Mouse (Mus musculus): ENCODE results near the gene Msl3. TPM values are rescaled to one million over a fixed set of nuclear protein-coding genes. Genes with fewer than 3 reads are reported as not detected.
"Not testable (repeated sequence)": the region's sequence is repeated elsewhere in the genome, so short reads cannot be mapped to it uniquely, and the experiment has no call there.

Msl3 gene
- total RNA-seq (2021), result 10 to 100 TPM; 37.6 to 40.0 TPM
- long read RNA-seq, experiment 1, transcript Msl3-201 (13 exons, 2,399 nt), result major isoform, 10 of 34 reads
- long read RNA-seq, experiment 1, transcript Msl3-202 (12 exons, 2,316 nt), result major isoform, 10 of 34 reads
- long read RNA-seq, experiment 1, partial matches to known transcripts, result 5 of 34 reads
- long read RNA-seq, experiment 1, other reads (novel, unspliced or antisense), result 9 of 34 reads
- long read RNA-seq, experiment 2, transcript Msl3-201 (13 exons, 2,399 nt), result minor isoform, 7 of 30 reads
- long read RNA-seq, experiment 2, transcript Msl3-202 (12 exons, 2,316 nt), result major isoform, 12 of 30 reads
- long read RNA-seq, experiment 2, partial matches to known transcripts, result 2 of 30 reads
- long read RNA-seq, experiment 2, other reads (novel, unspliced or antisense), result 9 of 30 reads

DNA sequence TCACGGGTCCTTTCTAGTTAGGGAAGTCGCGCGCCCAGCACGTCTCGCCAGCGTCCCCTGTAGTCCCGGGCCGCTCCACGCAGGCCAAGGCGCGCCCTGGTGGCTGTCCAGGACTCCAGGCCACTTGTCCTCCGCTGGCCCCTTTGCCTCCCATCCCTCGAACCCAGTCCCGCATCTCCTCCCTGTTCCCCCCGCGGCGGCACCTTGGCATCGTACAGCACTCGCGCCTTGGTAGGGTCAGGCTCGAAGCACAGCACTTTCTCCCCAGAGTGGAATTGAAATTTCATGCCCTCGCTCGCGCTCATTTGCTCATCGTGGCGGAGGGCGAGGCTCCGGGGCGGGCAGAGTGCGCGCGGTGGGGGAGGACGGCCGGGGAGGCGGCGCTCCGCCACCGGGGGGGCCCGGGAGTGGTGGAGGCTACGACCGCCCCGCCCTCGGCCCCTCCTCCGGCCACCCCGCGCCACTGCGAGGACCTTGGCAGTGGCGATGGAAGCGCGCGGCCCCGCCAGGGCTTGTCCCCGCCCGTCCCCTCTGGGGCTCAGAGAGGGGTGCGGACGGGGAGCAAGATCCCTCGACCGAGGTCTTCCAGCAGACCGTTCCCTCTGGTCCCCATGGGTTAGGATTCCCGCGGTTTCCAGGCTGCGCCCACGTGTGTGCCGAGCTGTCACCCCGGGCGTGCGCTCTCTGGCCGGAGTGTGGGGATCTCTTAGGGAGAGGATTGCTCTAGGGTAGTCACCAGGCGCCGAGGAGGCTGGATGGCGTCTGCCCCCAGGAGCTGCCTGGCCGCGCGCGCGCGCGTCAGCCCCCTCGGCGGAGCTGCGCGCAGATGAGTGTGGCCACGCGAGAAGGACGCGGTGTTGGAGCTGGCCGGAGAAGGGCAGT, at the start of gene Msl3:
TSS of gene Msl3 (minus strand) at position 374 of the 882 bp plus-strand sequence.
- peak; percentile 84 for DNase-seq

- peak; percentile 2 for DNase-seq
These were observed 44.3 kb upstream of the Msl3 start for GRCm38 (mm10) chrX:168717969-168718368.

GRCm38 (mm10) chrX:168674407-168674962, 787 bp upstream of the Msl3 start:
- no peak for DNase-seq

GRCm38 (mm10) chrX:168672913-168673524, 679 bp downstream of the Msl3 start:
- peak; percentile 2 for DNase-seq

- peak; percentile 9 for DNase-seq
These were observed 1.3 kb downstream of the Msl3 start for GRCm38 (mm10) chrX:168672425-168672824.

GRCm38 (mm10) chrX:168663982-168664689, 9.6 kb downstream of the Msl3 start:
- DNase-seq, result no peak

DNA sequence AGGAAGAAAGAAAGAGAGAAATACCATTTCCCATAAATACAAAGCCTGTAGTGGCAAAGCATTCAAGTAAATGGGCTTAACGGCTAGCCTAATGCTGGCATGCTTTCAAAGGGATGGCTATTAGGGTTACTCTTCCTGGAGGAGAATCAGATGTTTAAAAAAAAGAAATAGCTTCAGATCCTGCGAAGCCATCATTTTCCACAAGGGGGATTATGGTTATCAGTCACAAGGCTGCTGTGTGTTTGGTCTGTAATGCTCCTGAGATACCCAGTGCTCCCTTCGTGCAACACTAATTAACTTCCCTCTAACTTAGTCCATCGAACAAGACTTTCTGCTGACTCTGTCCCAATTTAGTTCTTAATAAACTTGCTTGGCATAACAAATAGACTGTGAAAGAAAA, 13.5 kb downstream of the Msl3 start:
- no peak for DNase-seq

- not testable (repeated sequence) for DNase-seq
These were observed 13.9 kb downstream of the Msl3 start for GRCm38 (mm10) chrX:168659803-168660202.

DNA sequence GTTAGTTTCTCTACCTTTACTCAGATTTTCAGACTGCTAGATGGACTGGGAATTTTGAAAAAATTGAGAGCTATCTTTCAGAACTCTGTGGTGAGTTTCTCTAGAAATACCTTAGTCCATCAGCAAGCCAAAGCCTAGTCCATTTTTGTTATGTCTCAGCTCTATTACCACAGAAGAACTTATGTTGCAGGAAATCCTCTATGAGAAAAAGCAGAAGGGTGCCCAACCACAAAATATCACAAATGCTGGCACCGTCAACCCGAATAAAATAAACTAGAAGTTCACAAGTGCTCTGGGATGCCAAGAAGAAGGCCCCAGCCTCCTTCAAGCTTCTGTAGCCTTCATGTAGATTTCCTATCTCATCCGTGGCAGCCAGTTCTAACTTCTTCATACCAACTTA, 14.4 kb downstream of the Msl3 start:
- no peak for DNase-seq

DNA sequence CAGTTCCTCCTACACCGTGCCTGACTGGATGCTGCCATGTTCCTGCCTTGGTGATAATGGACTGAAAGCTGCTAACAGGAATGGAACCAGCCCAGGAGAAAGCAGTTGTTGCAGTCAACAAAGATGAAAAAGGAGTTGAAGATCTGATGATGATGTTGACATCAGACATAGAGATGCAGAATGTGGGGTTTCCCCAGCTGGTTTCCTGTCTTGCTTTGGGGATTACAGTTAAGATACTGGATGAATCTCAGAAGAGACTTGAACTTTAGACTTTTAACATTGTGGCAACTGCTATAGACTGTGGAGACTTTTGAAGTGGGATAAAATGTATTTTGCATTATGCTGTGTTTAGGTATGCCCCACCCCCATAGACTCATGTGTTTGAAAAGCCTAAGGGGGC, 15.9 kb downstream of the Msl3 start:
- no peak for DNase-seq

DNA sequence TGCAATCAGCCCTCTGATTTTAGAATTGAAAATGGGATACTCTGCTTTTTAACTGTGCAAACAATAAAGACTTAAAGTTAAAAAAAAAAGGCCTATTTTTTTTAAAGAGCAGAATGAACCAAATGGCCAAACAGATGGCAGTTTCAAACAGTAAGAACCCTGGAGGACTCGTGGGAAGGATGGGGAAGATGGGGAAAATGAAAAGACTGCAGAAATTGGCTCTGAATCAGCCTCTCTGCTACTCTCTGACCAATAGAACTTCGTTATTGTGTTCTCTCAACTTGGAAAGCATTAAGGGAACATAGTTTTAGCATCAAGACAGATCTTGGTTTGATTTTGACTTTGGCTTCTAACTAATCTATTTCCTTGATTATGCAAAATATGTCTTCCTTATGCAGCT, 24.4 kb downstream of the Msl3 start:
- DNase-seq, result no peak

DNA sequence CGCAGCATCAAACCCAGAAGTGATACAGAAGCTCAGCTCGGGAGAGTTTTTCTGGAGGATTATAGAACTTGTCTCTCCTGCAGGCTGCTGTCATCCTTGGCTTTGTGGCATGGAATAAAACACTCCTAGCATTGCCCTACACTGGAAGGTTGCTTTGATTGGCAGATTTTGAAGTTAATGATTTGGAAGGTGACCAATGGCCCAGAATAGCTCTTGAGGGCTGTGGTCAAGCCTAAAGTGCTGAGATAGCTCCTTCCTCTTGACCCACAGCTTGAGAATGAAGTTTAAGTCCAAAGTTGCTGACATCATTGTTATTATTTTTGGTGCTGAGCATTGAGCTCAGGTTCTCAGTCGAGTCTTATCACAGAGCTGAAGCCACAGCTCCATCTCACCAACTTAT, 26.0 kb downstream of the Msl3 start:
- no peak for DNase-seq

- no peak for DNase-seq
These were observed 30.2 kb downstream of the Msl3 start for GRCm38 (mm10) chrX:168643451-168643850.

- DNase-seq, result peak; percentile 55
These were observed 33.9 kb downstream of the Msl3 start for GRCm38 (mm10) chrX:168639556-168640356.

Other genes starting within 250 kb of the Msl3 start
- gene Frmpd4, start 96.7 kb downstream of the Msl3 start, total RNA-seq (2021), result under 1 TPM; 0.19 to 0.56 TPM
- gene Arhgap6, start 121.2 kb upstream of the Msl3 start, total RNA-seq (2021), result 1 to 10 TPM; 6.3 to 7.2 TPM

Measured in gastrocnemius, postnatal 10 days (tissue).